Mouse (Mus musculus) heart, postnatal 0 days (tissue): Measurements from ENCODE around the gene Lgsn.

Source experiments
- CTCF ChIP-seq: IDR thresholded peaks from 2 replicates; pipeline ENCODE4 v1.5.1; 2016; ENCODE audit warnings: antibody characterized with exemption, control low read depth, low read depth
- EP300 ChIP-seq: IDR thresholded peaks from 2 replicates; pipeline ENCODE4 v1.6.1; 2016; ENCODE audit warnings: antibody characterized with exemption, low read depth

- TF ChIP-seq CTCF (no peak), EP300 (no peak)
Measured at GRCm38 (mm10) chr1:31138387-31138786, 37.8 kb upstream of the Lgsn start.
